11 mouse cellular contexts compared by ENCODE assay signal in the genomic region with DNA sequence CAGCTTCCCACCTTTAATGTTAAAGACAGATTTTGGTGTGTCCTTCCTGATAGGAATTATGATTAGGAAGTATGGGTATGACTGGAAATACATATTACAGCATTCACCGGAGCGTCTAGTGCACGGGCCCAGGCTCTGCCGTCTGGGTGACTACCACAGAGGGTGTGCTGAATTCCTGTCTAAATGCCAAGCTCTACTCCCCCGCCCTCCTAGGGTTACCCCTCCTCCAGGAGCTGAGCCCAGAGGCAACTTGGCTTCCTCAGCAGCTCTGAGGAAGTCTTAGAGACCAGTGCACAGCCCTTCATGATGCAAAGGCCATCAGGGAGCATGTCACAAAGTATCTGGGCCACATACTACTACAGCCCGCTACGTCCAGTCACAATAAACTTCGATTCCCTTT. TPM values are rescaled to one million over a fixed set of nuclear protein-coding genes. Genes with fewer than 3 reads are reported as not detected.
DNase-seq lines count a peak whose midpoint lies in the region; ATAC-seq lines count a peak whose summit lies in the region.
"Had no signal": no experiment of that assay in that cellular context is flagged by ENCODE, and none has a peak within 500 bp of the region (broad histone marks: within the 10 kb centered on the region; RNA-seq: fewer than 3 reads in every experiment).

No protein-coding gene starts in this region.

- H3K9me3 ChIP-seq in heart, embryonic 12.5 days (replicated peaks) = peaks cover 4% of the 10 kb centered on the region; the same call in 1 of the 2 replicates

- 77% methylated on average over 8 of the region's 8 CpGs for WGBS in heart, embryonic 12.5 days

- H3K9ac ChIP-seq in heart, embryonic 12.5 days = no peak overlapping the region
- H3K9ac ChIP-seq: hindbrain, embryonic 14.5 days; liver, embryonic 14.5 days had no signal

- no peak overlapping the region for H3K4me3 ChIP-seq in heart, embryonic 12.5 days
- H3K4me3 ChIP-seq: erythroblast, embryonic 14.5 days had no signal

- peak; percentile 36 for DNase-seq in heart, adult 8-10 months (ENCODE audit: low spot score)
- peak; percentile 43 for DNase-seq in ovary, postnatal 36 days (ENCODE audit: low spot score)
- DNase-seq in ovary, postnatal 14 days (ENCODE audit: low spot score) = no peak
- peak; percentile 52 for DNase-seq in heart, postnatal 4 days
- no peak for DNase-seq in embryo, embryonic 10 days (ENCODE audit: low spot score)

- no peak overlapping the region for H3K4me2 ChIP-seq in heart, embryonic 12.5 days
- H3K4me2 ChIP-seq: hindbrain, embryonic 14.5 days had no signal

- H3K27me3 ChIP-seq in heart, embryonic 12.5 days (replicated peaks) = no peaks in the 10 kb centered on the region

- ATAC-seq in heart, embryonic 12.5 days (ENCODE audit: insufficient number of reproducible peaks, low FRiP score) = no peak
- ATAC-seq in erythroblast, adult 5-6 weeks (replicated peaks; ENCODE audit: low FRiP score, poor library complexity, severe bottlenecking) = no peak
- ATAC-seq in granulocyte monocyte progenitor cell, adult 5-6 weeks (replicated peaks; ENCODE audit: poor library complexity, severe bottlenecking) = no peak

- no peak overlapping the region for H3K27ac ChIP-seq in heart, embryonic 12.5 days (ENCODE audit: poor library complexity, severe bottlenecking)
- H3K27ac ChIP-seq: hindbrain, embryonic 14.5 days; liver, embryonic 14.5 days had no signal

- peaks cover 10% of the 10 kb centered on the region; the same call in 1 of the 2 replicates for H3K36me3 ChIP-seq in heart, embryonic 12.5 days

- H3K4me1 ChIP-seq in heart, embryonic 12.5 days (replicated peaks) = peaks cover 33% of the 10 kb centered on the region

RNA-seq across cellular contexts. Expression of a gene that starts 25.7 kb away (rescaled TPM):
- total RNA-seq in heart, adult 8-10 months (2022) = 10 to 100 TPM; 39.7 to 57.5 (median 49.8) TPM
- polyA plus RNA-seq in heart, embryonic 12.5 days (2016; fragmentation: Nextera tagmentation; extraction: Ambion mirVana) = 42.9 and 47.4 TPM in 2 replicates
- 10 to 100 TPM; 34.4 to 41.5 TPM for total RNA-seq in heart, postnatal 4 days (2021)
- total RNA-seq in erythroblast, adult 5-6 weeks (2015; ENCODE audit: low replicate concordance) = 0.77 and 1.3 TPM in 2 replicates
- 6.3 and 7.2 TPM in 2 replicates for total RNA-seq in erythroblast, adult 5-6 weeks (2017; ENCODE audit: low replicate concordance)
- 9.4 and 22.7 TPM in 2 replicates for total RNA-seq in granulocyte monocyte progenitor cell, adult 5-6 weeks (2014; fragmentation: Nextera tagmentation)
- total RNA-seq in granulocyte monocyte progenitor cell, adult 5-6 weeks (2017) = 22.9 and 34.1 TPM in 2 replicates

Comparison
In these comparisons a context has a peak if more than half of its experiments do, and no peak if none do; other contexts are left out.
1. DNase-seq: peak in heart, adult 8-10 months (single experiment), ovary, postnatal 36 days (single experiment) and heart, postnatal 4 days (single experiment); none in ovary, postnatal 14 days (single experiment) and embryo, embryonic 10 days (single experiment).